In the genomic region with DNA sequence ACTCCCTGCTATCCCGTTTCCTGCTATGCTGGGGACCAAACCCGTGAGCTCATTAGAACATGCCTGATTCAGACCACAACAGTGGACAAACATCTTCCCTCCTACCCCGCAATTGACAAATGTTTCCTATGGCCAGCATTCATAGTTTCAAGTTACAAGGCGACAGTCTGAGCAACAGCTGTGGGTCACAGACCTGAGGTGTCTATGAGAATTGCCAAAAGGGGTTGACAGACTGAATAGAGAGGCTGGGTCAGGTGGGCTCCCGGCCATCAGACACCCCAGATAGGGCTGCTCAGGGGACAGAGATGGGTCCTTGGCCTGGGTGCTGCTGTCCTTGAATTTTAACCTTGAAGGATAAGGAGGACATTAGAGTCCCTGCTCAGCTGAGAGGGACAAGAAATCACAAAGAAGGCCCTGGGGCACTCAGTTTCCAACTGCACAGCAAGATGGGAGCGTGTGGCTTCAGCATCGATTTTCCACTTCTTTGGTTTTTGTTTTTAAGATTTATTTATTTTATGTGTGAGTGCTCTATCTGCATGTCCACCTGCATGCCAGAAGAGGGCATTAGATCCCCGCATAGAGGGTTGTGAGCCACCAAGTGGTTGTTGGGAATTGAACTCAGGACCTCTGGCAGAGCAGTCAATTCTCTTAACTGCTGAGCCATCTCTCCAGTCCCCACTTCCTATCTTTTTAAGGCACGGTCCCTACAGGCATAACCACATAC, we compare ENCODE assay signal across 8 mouse cellular contexts. TPM values are rescaled to one million over a fixed set of nuclear protein-coding genes. Genes with fewer than 3 reads are reported as not detected.
DNase-seq lines count a peak whose midpoint lies in the region; ATAC-seq and TF ChIP-seq lines count a peak whose summit lies in the region.
"Had no signal": no experiment of that assay in that cellular context is flagged by ENCODE, and none has a peak within 500 bp of the region (broad histone marks: within the 10 kb centered on the region; RNA-seq: fewer than 3 reads in every experiment).

No protein-coding gene starts in this region.

- in situ Hi-C loops in Patski (cut with MboI; ENCODE audit: low pct_unique_long_range_greater_than_20kb) = no loop called here

- POLR2A ChIA-PET in Patski (lab: Charles Lee) = interaction anchor here (1.3 to 2.5 kb wide), 4 partner anchors 9 to 18 kb away, joined by 4 to 11 read pairs (median 6); a partner anchor contains a TSS

- peaks cover 22% of the 10 kb centered on the region for H3K4me1 ChIP-seq in kidney, embryonic 16.5 days (ENCODE audit: insufficient read depth, low read length)
- peaks cover 12% of the 10 kb centered on the region for H3K4me1 ChIP-seq in forebrain, embryonic 12.5 days
- peaks cover 25% of the 10 kb centered on the region for H3K4me1 ChIP-seq in limb, embryonic 13.5 days

- peak; percentile 72 for TF ChIP-seq CTCF in Patski (IDR thresholded peaks at IDR 0.05)

- H3K27me3 ChIP-seq in kidney, embryonic 16.5 days (ENCODE audit: insufficient read depth, low read length) = no peaks in the 10 kb centered on the region
- H3K27me3 ChIP-seq in Patski = no peaks in the 10 kb centered on the region
- no peaks in the 10 kb centered on the region for H3K27me3 ChIP-seq in forebrain, embryonic 12.5 days
- H3K27me3 ChIP-seq in limb, embryonic 13.5 days = peaks cover 12% of the 10 kb centered on the region
- H3K27me3 ChIP-seq: neural tube, embryonic 12.5 days had no signal

- WGBS in kidney, embryonic 16.5 days = 43% methylated on average over 9 of the region's 9 CpGs
- WGBS in forebrain, embryonic 12.5 days = 68% methylated on average over 9 of the region's 9 CpGs
- WGBS in limb, embryonic 13.5 days = 39% methylated on average over 9 of the region's 9 CpGs

- H3K36me3 ChIP-seq in kidney, embryonic 16.5 days (ENCODE audit: insufficient read depth, low read length) = no peaks in the 10 kb centered on the region
- no peaks in the 10 kb centered on the region for H3K36me3 ChIP-seq in forebrain, embryonic 12.5 days (replicated peaks)
- no peaks in the 10 kb centered on the region for H3K36me3 ChIP-seq in limb, embryonic 13.5 days
- H3K36me3 ChIP-seq: neural tube, embryonic 12.5 days had no signal

- no peak for ATAC-seq in kidney, embryonic 16.5 days (ENCODE audit: low FRiP score, low TSS enrichment)
- ATAC-seq in Patski = no peak
- no peak for ATAC-seq in forebrain, embryonic 12.5 days (ENCODE audit: low FRiP score)
- 0 out of 2 replicates have a peak, but pooled peaks have one; percentile 38 for ATAC-seq in limb, embryonic 13.5 days (ENCODE audit: low FRiP score, low read depth)

- CTCF ChIA-PET in Patski (lab: Charles Lee) = interaction anchor here (1.1 to 11.1 kb wide), 6 partner anchors 8 to 85 kb away, joined by 3 to 194 read pairs (median 6); a partner anchor contains a TSS

- no peak overlapping the region for H3K4me3 ChIP-seq in kidney, embryonic 16.5 days (ENCODE audit: low read length)
- no peak overlapping the region for H3K4me3 ChIP-seq in forebrain, embryonic 12.5 days (replicated peaks)
- H3K4me3 ChIP-seq in limb, embryonic 13.5 days = no peak overlapping the region
- H3K4me3 ChIP-seq: neural tube, embryonic 12.5 days had no signal

- DNase-seq in kidney, adult 11 months = no peak
- DNase-seq in Patski (ENCODE audit: low read depth, low spot score) = no peak
- no peak for DNase-seq in adrenal gland, adult 8-10 months
- DNase-seq in B cell, adult 2 months = no peak

- H3K9ac ChIP-seq in kidney, embryonic 16.5 days (replicated peaks; ENCODE audit: low read length) = no peak overlapping the region
- no peak overlapping the region for H3K9ac ChIP-seq in forebrain, embryonic 12.5 days
- H3K9ac ChIP-seq in limb, embryonic 13.5 days = no peak overlapping the region

- no peaks in the 10 kb centered on the region for H3K9me3 ChIP-seq in kidney, embryonic 16.5 days (ENCODE audit: low read length)
- H3K9me3 ChIP-seq in forebrain, embryonic 12.5 days = no peaks in the 10 kb centered on the region
- H3K9me3 ChIP-seq in limb, embryonic 13.5 days = no peaks in the 10 kb centered on the region
- H3K9me3 ChIP-seq: neural tube, embryonic 12.5 days had no signal

- peak overlapping the region; percentile 41; the same call in 1 of the 2 replicates for H3K27ac ChIP-seq in kidney, embryonic 16.5 days (ENCODE audit: low read length)
- peak overlapping the region; percentile 76 for H3K27ac ChIP-seq in forebrain, embryonic 12.5 days
- H3K27ac ChIP-seq in limb, embryonic 13.5 days = 0 out of 2 replicates have a peak overlapping the region, but pooled peaks have one; percentile 52
- H3K27ac ChIP-seq: neural tube, embryonic 12.5 days had no signal

- H3K4me2 ChIP-seq in kidney, embryonic 16.5 days (replicated peaks; ENCODE audit: low read depth, low read length) = no peak overlapping the region; the same call in 1 of the 2 replicates
- no peak overlapping the region for H3K4me2 ChIP-seq in forebrain, embryonic 12.5 days
- peak overlapping the region; percentile 51 for H3K4me2 ChIP-seq in limb, embryonic 13.5 days (replicated peaks)
- H3K4me2 ChIP-seq: neural tube, embryonic 12.5 days had no signal

RNA-seq across cellular contexts. Expression of a gene that starts 15.4 kb away (rescaled TPM):
- polyA plus RNA-seq in kidney, embryonic 16.5 days (2015; fragmentation: Nextera tagmentation; extraction: Ambion mirVana) = 107 and 108 TPM in 2 replicates
- 230 TPM for polyA plus RNA-seq in Patski (2021)
- 176 and 185 TPM in 2 replicates for polyA plus RNA-seq in forebrain, embryonic 12.5 days (2016; fragmentation: Nextera tagmentation; extraction: Ambion mirVana)
- polyA plus RNA-seq in limb, embryonic 13.5 days (2015; fragmentation: Nextera tagmentation; extraction: Ambion mirVana) = 47.1 and 57.9 TPM in 2 replicates
- total RNA-seq in adrenal gland, adult 8-10 months (2022) = 10 to 100 TPM; 40.1 to 81.5 (median 56.4) TPM

RNA-seq across cellular contexts. Expression of a gene that starts 46.2 kb away (rescaled TPM):
- 51.9 and 55.6 TPM in 2 replicates for polyA plus RNA-seq in kidney, embryonic 16.5 days (2015; fragmentation: Nextera tagmentation; extraction: Ambion mirVana)
- 30.5 TPM for polyA plus RNA-seq in Patski (2021)
- polyA plus RNA-seq in forebrain, embryonic 12.5 days (2016; fragmentation: Nextera tagmentation; extraction: Ambion mirVana) = 39.0 and 40.7 TPM in 2 replicates
- 45.3 and 48.0 TPM in 2 replicates for polyA plus RNA-seq in limb, embryonic 13.5 days (2015; fragmentation: Nextera tagmentation; extraction: Ambion mirVana)
- 10 to 100 TPM; 23.5 to 30.6 (median 24.6) TPM for total RNA-seq in adrenal gland, adult 8-10 months (2022)

RNA-seq across cellular contexts. Expression of a gene that starts 52.4 kb away (rescaled TPM):
- polyA plus RNA-seq in kidney, embryonic 16.5 days (2015; fragmentation: Nextera tagmentation; extraction: Ambion mirVana) = 19.8 and 21.0 TPM in 2 replicates
- polyA plus RNA-seq in Patski (2021) = 34.4 TPM
- 16.8 and 22.3 TPM in 2 replicates for polyA plus RNA-seq in forebrain, embryonic 12.5 days (2016; fragmentation: Nextera tagmentation; extraction: Ambion mirVana)
- 17.8 and 21.0 TPM in 2 replicates for polyA plus RNA-seq in limb, embryonic 13.5 days (2015; fragmentation: Nextera tagmentation; extraction: Ambion mirVana)
- 10 to 100 TPM; 30.9 to 60.3 (median 45.3) TPM for total RNA-seq in adrenal gland, adult 8-10 months (2022)
